Mouse (Mus musculus) hindbrain, embryonic 11.5 days (tissue): ENCODE results near the gene Slc15a5. TPM values are rescaled to one million over a fixed set of nuclear protein-coding genes. Genes with fewer than 3 reads are reported as not detected.
"Not testable (repeated sequence)": the region's sequence is repeated elsewhere in the genome, so short reads cannot be mapped to it uniquely, and the experiment has no call there.

Experiments
- ATAC-seq: fragments of 200-750 bp; cut with Nextera tagmentation; 2 replicates; pipeline ENCODE4 v1.8.0; 2017; ENCODE audit warnings: mild to moderate bottlenecking, moderate TSS enrichment, moderate library complexity; ENCODE audit not compliant: low FRiP score
- DNase-seq: peaks from one replicate; pipeline ENCODE4 v3.0.0-alpha.2; 2015; ENCODE audit warnings: low spot score
- H3K27ac ChIP-seq: fragments of 300-500 bp; sonication (generic); 2 replicates; pipeline ENCODE4 v1.5.1; 2014; ENCODE audit warnings: mild to moderate bottlenecking, low read depth, low read length
- H3K27me3 ChIP-seq: fragments of 300-500 bp; sonication (generic); 2 replicates; pipeline ENCODE4 v1.6.1; 2014; ENCODE audit warnings: mild to moderate bottlenecking, low read length, moderate library complexity, mixed read lengths; ENCODE audit not compliant: control insufficient read depth, insufficient read depth
- H3K36me3 ChIP-seq: fragments of 300-500 bp; sonication (generic); 2 replicates; pipeline ENCODE4 v1.6.1; 2014; ENCODE audit warnings: mild to moderate bottlenecking, low read length, moderate library complexity, mixed read lengths; ENCODE audit not compliant: control insufficient read depth, insufficient read depth
- H3K4me1 ChIP-seq: fragments of 300-500 bp; sonication (generic); replicated peaks from 2 replicates; pipeline ENCODE4 v1.6.1; 2014; ENCODE audit warnings: low read length, mixed read lengths; ENCODE audit not compliant: control insufficient read depth, insufficient read depth
- H3K4me2 ChIP-seq: fragments of 300-500 bp; sonication (generic); replicated peaks from 2 replicates; pipeline ENCODE4 v1.6.1; 2014; ENCODE audit warnings: mild to moderate bottlenecking, low read depth, low read length
- H3K4me3 ChIP-seq: fragments of 300-500 bp; sonication (generic); 2 replicates; pipeline ENCODE4 v1.5.1; 2014; ENCODE audit warnings: low read depth, low read length
- H3K9ac ChIP-seq: fragments of 300-500 bp; sonication (generic); 2 replicates; pipeline ENCODE4 v1.6.1; 2014; ENCODE audit warnings: low read depth, low read length
- H3K9me3 ChIP-seq: fragments of 300-500 bp; sonication (generic); 2 replicates; pipeline ENCODE4 v1.6.1; 2016; ENCODE audit warnings: low read length; ENCODE audit not compliant: control insufficient read depth
- WGBS: fragments of 180-500 bp; shearing (Covaris S2); extraction: QIAGEN DNeasy Blood & Tissue Kit; methylation state at CpG from one replicate; pipeline ENCODE4 v1.1.7; 2014; 5-methylcytosine and 5-hydroxymethylcytosine counted together
- polyA plus RNA-seq: library from polyadenylated mRNA; unstranded; fragments of >200 nt; fragmentation: Nextera tagmentation; extraction: Ambion mirVana; gene quantifications from 2 replicates; pipeline ENCODE4 v1.2.1, GENCODE M21; 2014

Gene Slc15a5
- polyA plus RNA-seq, 1 experiment from 2014 or later, result not detected

DNA sequence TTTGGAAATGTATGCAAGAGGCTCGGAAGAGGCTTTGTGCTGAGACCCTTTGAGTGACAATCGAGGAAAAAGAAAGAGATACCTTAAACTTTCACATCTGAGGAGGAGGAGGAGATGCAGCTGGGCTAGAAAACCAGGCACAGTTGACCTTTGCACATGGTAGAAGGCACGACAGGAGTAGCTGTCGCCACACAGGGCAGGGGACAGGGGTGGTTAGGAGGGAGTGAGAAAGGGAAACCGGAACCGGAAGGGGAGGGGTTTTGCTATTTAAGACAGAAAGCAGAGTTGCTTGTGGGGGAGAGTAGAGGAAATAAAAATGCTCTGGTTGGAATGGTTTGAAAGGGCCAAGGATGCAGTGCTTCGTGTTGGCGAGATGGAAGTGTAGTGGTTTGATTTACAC is 9.4 kb upstream of the Slc15a5 start:
- Histone ChIP-seq H3K27me3 (no peaks in the 10 kb centered on the region), H3K36me3 (no peaks in the 10 kb centered on the region), H3K9me3 (no peaks in the 10 kb centered on the region), H3K4me2 (no peak overlapping the region), H3K4me3 (no peak overlapping the region), H3K27ac (no peak overlapping the region), H3K9ac (no peak overlapping the region), H3K4me1 (no peaks in the 10 kb centered on the region)
- ATAC-seq (no peak), DNase-seq (no peak)
- WGBS, result 80% methylated on average over 8 of the region's 8 CpGs

DNA sequence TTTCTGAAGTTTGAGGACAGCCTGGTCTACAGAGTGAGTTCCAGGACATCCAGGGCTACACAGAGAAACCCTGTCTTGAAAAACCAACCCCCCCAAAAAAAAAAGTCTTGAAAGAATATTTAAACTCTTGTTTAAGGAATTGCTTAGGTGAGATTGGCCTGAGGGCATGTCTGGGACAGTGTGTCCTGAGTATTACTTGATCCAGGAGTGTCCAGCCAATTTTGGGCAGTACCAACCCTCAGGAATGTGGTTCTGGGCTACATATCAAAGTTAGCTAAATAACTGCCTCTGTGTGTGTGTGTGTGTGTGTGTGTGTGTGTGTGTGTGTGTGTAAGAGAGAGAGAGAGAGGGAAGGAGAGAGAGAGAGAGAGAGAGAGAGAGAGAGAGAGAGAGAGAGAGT is 6.7 kb upstream of the Slc15a5 start:
- H3K4me2 ChIP-seq, DNase-seq, H3K4me1 ChIP-seq, H3K27me3 ChIP-seq, H3K9ac ChIP-seq, H3K4me3 ChIP-seq, H3K36me3 ChIP-seq, ATAC-seq, H3K27ac ChIP-seq, H3K9me3 ChIP-seq: not testable (repeated sequence)

DNA sequence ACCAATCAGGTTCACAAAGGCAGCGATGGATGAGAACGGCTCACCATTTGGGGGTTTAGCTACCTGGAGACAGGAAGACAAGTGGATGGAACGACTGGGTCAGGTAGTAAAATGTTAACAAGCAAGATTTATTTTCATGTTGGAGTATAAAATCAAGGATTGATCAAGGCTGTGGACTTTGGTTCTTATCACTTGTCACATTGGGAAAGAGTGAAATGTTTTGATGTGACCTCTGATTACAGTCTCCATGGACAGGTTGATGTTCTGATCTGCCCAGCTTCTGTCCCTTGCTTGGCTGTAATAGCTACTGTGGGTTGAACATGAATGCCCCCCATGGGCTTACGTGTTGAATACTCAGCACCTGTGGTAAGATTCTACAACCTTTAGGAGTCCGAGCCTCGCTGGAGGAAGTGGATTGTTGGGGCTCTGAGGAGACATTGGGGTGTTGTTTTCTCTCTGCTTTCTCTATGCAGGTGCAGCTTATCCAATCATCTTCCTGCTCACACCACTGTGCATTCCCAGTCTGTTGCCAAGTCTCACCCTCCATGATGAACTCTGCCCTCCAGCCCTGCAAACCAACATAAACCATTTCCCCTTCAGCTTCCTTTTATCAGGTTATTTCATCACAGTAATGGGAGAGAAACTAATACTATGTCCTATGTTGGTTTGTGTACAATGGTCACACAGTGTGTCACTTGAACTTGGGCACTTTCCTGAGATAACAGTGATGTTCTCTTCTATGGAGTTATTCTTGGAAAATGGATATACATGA is 1.2 kb upstream of the Slc15a5 start:
- Histone ChIP-seq H3K4me3 (no peak overlapping the region), H3K4me1 (no peaks in the 10 kb centered on the region), H3K27ac (no peak overlapping the region), H3K9me3 (no peaks in the 10 kb centered on the region), H3K4me2 (no peak overlapping the region), H3K27me3 (no peaks in the 10 kb centered on the region), H3K36me3 (no peaks in the 10 kb centered on the region), H3K9ac (no peak overlapping the region)
- no peak for DNase-seq
- ATAC-seq, result no peak
- 90% methylated on average over 6 of the region's 6 CpGs for WGBS

DNA sequence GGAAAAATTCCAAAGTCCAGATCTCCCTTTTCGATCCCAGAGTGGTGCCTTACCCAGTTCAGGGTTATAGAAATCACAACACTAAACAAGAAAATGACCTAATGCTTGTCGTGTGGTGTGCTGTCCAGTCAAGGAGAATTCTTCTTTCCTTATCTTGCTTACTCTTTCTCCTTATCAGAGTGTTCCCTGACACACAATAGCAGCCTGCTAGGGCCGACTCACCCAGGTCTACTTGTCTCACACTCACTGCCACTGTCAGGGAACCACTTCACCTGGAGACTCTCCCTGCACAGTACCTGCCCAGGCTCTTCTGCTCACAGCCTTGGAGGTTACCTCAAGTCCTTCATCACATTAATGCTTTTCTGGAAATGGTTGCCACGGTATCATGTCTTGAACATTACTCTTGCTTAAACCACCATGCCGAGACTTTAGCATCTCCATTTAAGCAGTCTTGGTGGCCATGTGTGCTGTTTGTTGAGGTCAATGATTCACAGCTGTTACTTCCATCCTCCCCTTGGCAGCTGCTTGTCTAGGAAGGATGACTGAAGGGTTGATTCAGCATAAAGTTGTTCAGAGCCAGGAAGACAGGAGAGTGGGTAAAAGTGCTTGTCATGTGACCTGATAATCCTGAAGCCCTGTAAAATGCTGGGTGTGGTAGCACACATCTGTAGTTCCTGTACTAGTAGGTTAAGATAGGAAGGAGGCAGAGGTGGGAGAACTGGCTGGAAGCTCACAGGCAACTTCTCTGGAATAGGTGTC is 1.9 kb downstream of the Slc15a5 start:
- no peaks in the 10 kb centered on the region for H3K9me3 ChIP-seq
- ATAC-seq (no peak), DNase-seq (no peak)
- no peak overlapping the region for H3K9ac ChIP-seq
- no peak overlapping the region for H3K4me2 ChIP-seq
- H3K4me3 ChIP-seq, result no peak overlapping the region
- H3K27ac ChIP-seq, result no peak overlapping the region
- no peaks in the 10 kb centered on the region for H3K27me3 ChIP-seq
- 92% methylated on average over 5 of the region's 5 CpGs for WGBS
- H3K36me3 ChIP-seq, result no peaks in the 10 kb centered on the region
- H3K4me1 ChIP-seq, result no peaks in the 10 kb centered on the region

DNA sequence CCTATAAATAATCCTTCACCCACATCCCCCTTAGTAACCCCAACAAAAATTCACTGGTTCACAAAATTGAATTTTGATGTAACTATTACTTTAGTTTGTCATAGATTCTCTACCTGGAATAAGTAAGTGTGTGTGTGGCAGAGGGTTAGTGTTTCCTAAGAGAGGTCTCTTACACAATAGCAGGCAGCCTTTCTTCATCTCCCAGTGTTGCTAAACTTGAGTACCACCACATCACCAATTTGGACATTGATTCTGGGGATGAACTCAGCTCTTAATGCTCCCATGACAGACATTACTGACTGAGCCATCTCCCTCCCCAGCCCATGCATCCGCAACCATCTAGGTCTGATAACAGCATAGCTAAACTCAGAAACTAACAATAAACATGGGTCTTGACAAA is 4.0 kb downstream of the Slc15a5 start:
- H3K4me3 ChIP-seq, result no peak overlapping the region
- no peak for ATAC-seq
- H3K27ac ChIP-seq, result no peak overlapping the region
- H3K36me3 ChIP-seq, result no peaks in the 10 kb centered on the region
- no peaks in the 10 kb centered on the region for H3K27me3 ChIP-seq
- WGBS, result 100% methylated on average over 1 of the region's 1 CpGs
- no peak overlapping the region for H3K4me2 ChIP-seq
- H3K9ac ChIP-seq, result no peak overlapping the region
- H3K9me3 ChIP-seq, result no peaks in the 10 kb centered on the region
- no peak for DNase-seq
- H3K4me1 ChIP-seq, result no peaks in the 10 kb centered on the region

DNA sequence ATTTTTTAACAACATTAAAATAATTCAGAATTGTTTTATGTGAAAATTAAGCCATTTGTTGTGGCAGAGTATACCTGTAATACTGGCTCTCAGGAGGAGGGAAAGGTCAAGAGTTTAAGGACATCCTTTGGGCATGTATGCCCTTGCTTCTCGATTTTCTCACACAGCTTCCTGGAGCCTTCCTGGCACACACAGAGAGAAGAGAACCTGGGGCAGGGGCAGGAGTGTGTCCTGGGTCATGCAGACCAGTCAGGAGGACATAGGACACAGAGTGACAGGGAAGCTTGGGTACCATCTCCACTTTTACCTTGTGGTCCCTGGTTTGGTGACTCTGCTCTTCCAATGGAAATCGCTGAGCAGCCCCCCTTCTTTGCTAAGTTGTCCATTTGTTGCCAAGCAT is 6.2 kb downstream of the Slc15a5 start:
- Histone ChIP-seq H3K9me3 (no peaks in the 10 kb centered on the region), H3K36me3 (no peaks in the 10 kb centered on the region), H3K4me3 (no peak overlapping the region), H3K4me2 (no peak overlapping the region), H3K9ac (no peak overlapping the region), H3K27me3 (no peaks in the 10 kb centered on the region), H3K4me1 (no peaks in the 10 kb centered on the region), H3K27ac (no peak overlapping the region)
- ATAC-seq (no peak), DNase-seq (no peak)
- 79% methylated on average over 2 of the region's 2 CpGs for whole genome bisulfite sequencing

DNA sequence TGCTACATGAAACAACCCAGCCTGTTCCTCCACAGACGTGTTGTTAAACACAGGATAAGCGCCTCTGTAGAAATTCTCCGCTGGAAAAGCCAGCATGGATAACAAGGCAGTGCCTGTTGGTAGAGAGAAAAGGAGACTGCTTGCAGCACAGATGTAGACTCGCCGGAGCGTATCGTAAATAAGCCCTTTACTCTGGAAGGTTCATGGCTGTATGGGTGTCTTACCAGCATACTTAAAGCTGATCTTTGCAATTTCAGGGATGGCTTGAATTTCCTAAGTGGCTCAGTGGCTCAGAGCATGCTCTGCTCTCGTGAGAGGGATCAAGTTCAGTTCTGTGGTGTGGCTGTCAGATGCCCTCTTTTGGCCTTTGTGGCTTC is 6.8 kb downstream of the Slc15a5 start:
- no peak overlapping the region for H3K4me2 ChIP-seq
- H3K9me3 ChIP-seq, result no peaks in the 10 kb centered on the region
- H3K36me3 ChIP-seq, result no peaks in the 10 kb centered on the region
- H3K9ac ChIP-seq, result no peak overlapping the region
- no peaks in the 10 kb centered on the region for H3K27me3 ChIP-seq
- WGBS, result 73% methylated on average over 8 of the region's 8 CpGs
- H3K4me1 ChIP-seq, result no peaks in the 10 kb centered on the region
- no peak overlapping the region for H3K4me3 ChIP-seq
- ATAC-seq, result no peak
- no peak overlapping the region for H3K27ac ChIP-seq
- DNase-seq, result no peak

DNA sequence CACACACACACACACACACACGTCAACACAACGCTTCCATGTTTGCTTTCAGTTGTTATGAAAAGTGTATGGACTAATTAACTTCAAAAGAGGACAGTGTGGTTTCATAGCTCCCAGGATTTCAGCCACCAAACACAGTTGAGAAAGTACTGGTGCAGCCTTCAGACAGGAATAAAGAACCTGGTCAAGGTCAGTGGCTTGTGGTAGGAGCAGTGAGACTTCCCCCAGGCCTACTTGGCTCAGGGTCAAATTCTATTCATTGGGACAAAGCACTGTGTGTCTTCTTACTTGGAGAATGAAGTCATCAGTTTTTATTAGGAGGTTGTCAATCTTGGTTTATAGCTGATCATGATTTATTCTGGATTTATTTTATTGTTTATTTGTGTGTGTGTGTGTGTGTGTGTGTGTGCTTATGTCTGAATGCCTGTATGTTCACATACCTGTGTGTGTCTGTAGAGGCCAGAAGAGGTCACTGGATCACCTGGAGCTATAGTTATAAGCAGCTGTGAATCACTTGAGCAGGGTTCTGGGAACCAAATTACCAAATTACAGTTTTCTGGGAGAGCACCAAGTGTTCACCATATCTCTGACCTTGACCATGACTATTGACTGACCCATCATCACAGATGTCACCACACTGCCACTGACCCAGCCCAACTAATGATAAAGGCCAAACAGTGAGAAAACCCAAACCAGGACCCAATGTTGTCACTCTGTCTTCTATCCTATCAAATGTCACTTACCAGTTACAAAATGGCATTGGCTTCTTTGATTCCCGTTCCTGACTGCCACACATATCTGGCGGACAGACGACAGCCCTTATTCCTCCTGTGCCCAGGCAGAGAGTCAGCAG is 7.4 kb downstream of the Slc15a5 start:
- WGBS, result 93% methylated on average over 5 of the region's 5 CpGs
- Histone ChIP-seq H3K9me3 (no peaks in the 10 kb centered on the region), H3K4me3 (no peak overlapping the region)

More for the DNA sequence above, 7.4 kb downstream of the Slc15a5 start:
- ATAC-seq (no peak), DNase-seq (no peak)
- Histone ChIP-seq H3K36me3 (no peaks in the 10 kb centered on the region), H3K27ac (no peak overlapping the region), H3K4me2 (no peak overlapping the region), H3K9ac (no peak overlapping the region), H3K27me3 (no peaks in the 10 kb centered on the region), H3K4me1 (no peaks in the 10 kb centered on the region)
